Mouse (Mus musculus) testis, postnatal 14 days (tissue): ENCODE measurements around the gene Ggt7.
"Not testable (repeated sequence)": the region's sequence is repeated elsewhere in the genome, so short reads cannot be mapped to it uniquely, and the experiment has no call there.

Source experiments
- DNase-seq: peaks from one replicate; pipeline ENCODE4 v3.0.0; 2021; ENCODE audit warnings: low spot score

The Ggt7 gene

DNA sequence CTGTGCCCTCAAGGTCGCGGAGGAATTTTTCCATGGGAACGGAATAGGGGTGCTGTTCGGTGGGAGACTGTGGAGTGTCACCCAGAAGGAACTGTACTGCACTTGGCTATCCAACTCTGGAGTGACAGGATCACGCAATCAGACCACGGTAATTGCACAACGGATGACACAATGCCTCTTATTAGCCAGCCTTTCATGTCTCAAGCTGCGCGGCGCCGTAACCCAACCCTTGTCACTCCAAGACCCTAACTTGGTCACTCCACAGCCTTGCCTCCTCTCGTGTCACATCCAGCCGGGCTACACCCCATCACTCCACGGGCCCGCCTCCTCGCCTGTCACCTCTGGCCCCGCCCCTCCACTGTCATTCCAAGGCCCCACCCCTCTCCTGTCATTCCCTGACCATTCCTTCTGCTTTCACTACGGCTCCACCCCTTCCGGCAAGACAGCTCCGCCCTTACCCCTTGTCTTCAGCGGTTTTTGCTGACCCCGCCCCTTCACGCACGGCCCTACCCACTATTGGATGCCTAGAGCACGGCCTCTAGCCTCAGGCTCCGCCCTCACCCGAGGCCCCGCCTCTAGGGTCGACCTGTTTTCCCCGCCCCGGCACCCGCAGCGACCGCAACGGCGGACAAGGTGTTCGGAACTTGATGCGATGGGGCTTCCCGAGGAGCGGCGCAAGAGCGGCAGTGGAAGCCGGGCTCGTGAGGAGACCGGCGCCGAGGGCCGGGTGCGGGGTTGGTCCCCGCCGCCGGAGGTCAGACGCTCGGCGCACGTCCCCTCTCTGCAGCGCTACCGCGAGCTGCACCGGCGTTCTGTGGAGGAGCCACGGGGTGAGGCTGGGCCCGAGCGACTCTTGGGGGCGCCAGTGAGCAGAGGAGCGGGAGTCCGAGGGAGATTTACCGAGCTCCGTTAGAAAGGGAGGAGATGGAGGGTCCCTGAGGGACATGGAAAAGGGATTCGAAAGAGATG, at the start of gene Ggt7, which contains the start of gene Acss2:
TSS of gene Ggt7 (minus strand) at position 783 of the 969 bp plus-strand sequence.
TSS of gene Acss2 (plus strand) at position 494 of the 969 bp plus-strand sequence.
- peak; percentile 99 for DNase-seq

- DNase-seq: no peak
These were observed 49.7 kb upstream of the Ggt7 start for GRCm38 (mm10) chr2:155567751-155568150.

- no peak for DNase-seq
These were observed 44.9 kb upstream of the Ggt7 start for GRCm38 (mm10) chr2:155562934-155563333.

- no peak for DNase-seq
These were observed 44.2 kb upstream of the Ggt7 start for GRCm38 (mm10) chr2:155562209-155562608.

- DNase-seq: no peak
These were observed 36.5 kb upstream of the Ggt7 start for GRCm38 (mm10) chr2:155554426-155554985.

- no peak for DNase-seq
These were observed 34.9 kb upstream of the Ggt7 start for GRCm38 (mm10) chr2:155552949-155553354.

GRCm38 (mm10) chr2:155552336-155552735, 34.3 kb upstream of the Ggt7 start:
- DNase-seq: no peak

GRCm38 (mm10) chr2:155546955-155547354, 28.9 kb upstream of the Ggt7 start:
- no peak for DNase-seq

DNA sequence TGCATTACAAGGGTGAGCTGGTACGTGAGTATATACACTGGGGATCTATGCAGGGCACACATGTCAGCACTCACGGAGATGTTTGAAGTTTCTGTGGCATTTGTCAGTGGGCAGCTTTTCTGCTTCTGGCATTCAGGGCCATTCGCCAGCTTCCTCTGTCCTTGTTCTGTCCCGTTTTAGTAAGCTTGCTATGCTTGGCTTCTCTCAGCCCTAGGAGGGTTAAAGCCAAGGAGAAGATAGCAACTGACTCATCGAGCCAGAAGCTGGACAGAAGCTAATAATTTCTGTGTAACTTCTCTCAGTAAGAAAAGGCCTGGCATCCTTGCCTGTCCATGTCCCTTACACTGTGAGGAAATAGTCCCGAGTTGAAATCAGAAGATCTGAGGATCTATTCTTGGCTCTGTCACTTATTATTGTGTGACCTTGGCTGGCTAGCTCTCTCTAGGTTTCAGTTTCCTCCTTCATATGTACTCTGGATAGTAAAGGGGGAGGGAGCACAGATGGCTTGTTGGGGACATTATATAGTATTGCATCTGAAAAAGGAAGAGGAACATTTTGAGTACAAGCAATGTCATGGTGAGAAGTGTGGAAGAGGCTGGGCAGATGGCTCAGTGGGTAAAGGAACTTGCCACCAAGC, 22.9 kb upstream of the Ggt7 start:
- DNase-seq: no peak

- no peak for DNase-seq
These were observed 21.7 kb upstream of the Ggt7 start for GRCm38 (mm10) chr2:155539696-155540095.

DNA sequence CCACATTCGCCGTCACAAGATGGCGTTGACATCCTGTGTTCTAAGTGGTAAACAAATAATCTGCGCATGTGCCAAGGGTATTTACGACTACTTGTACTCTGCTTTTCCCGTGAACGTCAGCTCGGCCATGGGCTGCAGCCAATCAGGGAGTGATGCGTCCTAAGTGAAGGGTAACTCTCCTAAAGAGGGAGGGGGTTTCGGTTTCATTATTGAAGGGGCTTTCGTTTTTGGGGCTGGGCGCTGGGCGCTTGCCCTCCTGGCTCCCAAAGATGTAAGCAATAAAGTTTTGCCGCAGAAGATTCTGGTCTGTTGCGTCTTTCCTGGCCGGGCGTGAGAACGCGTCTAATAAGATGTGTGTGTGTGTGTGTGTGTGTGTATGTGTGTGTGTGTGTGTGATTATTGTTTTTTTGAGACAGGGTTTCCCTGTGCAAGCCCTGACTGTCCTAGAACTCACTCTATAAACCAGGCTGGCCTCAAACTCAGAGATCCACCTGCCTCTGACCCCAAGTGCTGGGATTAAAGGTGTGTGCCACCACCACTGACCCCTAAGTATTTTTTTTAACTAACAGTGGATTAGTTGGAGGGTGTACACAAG, 20.5 kb upstream of the Ggt7 start:
- not testable (repeated sequence) for DNase-seq

GRCm38 (mm10) chr2:155537761-155538462, 19.9 kb upstream of the Ggt7 start:
- DNase-seq: no peak

- no peak for DNase-seq
These were observed 18.3 kb upstream of the Ggt7 start for GRCm38 (mm10) chr2:155536292-155536691.

- DNase-seq: no peak
These were observed 9.3 kb upstream of the Ggt7 start for GRCm38 (mm10) chr2:155527367-155527766.

DNA sequence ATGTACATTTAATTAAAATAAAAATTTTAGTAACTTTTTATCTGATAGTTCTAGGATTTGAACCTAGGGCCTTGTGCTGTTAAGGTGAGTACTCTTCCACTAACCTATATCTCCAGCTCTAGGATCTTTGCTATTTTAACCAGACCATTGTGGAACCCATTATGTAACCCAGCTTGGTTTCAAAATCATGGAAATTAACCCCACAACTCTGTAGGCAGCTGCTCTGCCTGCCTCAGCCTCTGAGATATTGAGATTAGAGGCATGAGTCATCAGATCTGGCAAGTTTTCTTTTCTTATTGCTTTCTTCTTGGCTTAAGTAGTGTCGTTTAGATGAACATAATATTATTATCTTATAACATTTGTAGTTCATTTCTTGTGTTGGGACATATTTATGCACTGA, 6.3 kb upstream of the Ggt7 start:
- DNase-seq: no peak

DNA sequence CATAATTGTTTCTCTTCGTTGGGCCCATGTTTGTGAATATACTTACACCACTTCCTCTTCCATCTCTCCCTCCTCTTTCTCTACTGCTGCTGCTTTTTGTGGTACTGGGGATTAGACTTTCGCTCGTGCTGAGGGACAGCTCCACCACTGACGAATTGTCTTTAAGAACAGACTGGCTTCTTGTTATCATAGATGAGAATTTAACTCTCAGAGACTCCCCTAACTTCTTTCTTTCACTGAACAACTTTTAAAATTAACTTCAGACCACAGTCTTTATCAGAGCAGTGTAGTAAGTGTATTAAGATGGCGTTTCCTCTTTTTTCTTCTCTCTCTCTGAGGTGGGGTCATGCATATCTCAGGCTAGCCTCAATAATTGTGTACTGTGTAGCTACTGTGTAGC, 5.7 kb upstream of the Ggt7 start:
- no peak for DNase-seq

GRCm38 (mm10) chr2:155518531-155519270, 664 bp upstream of the Ggt7 start:
- no peak for DNase-seq

GRCm38 (mm10) chr2:155515941-155516340, 2.1 kb downstream of the Ggt7 start:
- peak; percentile 44 for DNase-seq

DNA sequence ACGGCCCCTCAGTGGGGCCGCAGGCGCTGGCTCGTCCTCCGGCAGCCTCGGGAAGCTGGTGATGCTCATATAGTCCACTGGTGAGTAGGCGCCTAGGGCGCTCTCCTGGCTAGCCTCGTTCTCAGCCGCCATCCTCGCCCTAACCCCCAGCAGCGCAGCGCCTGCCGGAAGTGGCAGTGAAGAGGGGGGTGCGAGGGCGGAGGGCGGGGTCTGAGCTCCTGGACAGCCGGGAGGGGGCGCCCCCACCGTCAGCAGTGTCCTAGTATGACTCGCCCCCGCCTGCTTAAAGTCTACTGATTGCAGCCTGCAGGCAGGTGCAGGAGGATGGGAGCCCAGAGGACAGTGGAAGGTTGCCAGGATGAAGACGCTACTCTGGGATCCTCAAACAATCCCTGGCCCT, 3.4 kb downstream of the Ggt7 start:
- DNase-seq: peak; percentile 75

- DNase-seq: no peak
These were observed 4.5 kb downstream of the Ggt7 start for GRCm38 (mm10) chr2:155513543-155513942.

DNA sequence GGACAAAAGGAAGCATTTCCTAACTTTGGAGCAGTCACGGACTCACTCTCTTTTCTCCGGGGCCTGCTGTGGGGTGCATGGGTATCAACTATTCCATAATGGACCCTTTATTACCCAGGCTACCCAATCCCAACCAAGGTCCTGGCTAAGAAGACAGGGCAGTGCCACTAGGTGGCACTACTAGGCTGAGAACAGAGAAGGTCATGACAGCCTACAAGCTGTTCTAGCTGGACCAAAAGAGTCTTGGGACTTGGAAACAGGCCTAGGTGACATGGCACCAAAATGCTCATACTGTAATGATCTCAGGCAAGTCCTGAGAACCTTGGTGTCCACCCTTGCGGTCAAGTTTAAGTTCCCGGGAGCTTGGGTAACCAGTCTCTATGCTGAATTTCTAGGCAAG, 5.6 kb downstream of the Ggt7 start:
- DNase-seq: no peak
